Mouse (Mus musculus): ENCODE data around the gene Lrsam1. TPM values are rescaled to one million over a fixed set of nuclear protein-coding genes. Genes with fewer than 3 reads are reported as not detected.

Gene Lrsam1
- polyA plus RNA-seq, 1 experiment = 6.3 TPM

DNA sequence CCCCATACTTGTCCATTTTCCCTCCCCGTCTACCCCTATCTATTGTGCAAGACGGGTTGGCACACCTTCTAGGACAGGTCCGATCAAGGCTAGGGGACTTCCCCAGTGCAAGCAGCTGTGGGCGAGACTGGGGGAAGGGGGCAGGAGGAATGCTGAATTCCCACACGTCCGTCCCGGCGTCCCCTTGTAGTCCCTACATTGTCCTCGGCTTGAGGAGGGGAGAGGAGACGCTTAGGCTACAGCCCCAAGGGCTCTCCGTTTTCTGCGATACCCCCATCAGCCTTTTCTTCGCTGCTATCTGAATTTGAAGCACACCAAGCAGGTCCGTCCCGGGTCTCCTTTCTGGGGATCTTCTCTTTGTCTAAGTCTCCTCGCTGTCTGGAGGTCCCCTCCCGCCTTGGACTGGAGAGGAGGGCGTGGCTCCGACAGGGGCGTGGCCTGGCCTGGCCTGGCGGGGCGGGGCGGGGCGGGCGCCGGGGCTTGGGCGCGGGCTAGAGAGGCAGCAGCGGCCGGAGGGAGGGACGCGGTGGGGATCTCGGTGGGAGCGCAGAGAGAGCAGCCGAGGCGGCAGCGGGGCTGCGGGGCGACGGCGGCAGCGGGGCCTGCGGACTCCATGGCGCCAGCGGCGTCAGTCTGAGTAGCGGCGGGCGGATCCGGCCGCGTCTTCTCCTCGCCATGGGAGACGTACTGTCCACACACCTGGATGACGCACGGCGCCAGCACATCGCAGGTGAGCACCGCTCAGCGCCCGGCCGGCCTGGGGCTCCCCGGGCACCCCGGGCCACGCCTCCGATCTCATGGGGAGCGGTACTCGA is 85.5 kb downstream of the Lrsam1 start, which contains the start of gene Fam129b:
Gene Fam129b, plus strand, starts transcription at position 440 of the 815 bp plus-strand sequence.
- WGBS = under 1% methylated on average over 67 of the region's 68 CpGs
- DNase-seq (ENCODE audit: low read depth, low spot score) = no peak

Other genes starting within 250 kb of the Lrsam1 start
- gene Cdk9, start 248.5 kb downstream of the Lrsam1 start, polyA plus RNA-seq (2012; rRNA removed) = 93.8 and 96.5 TPM in 2 replicates
- gene Sh2d3c, start 240.6 kb downstream of the Lrsam1 start, polyA plus RNA-seq (2012; rRNA removed) = 8.4 and 14.2 TPM in 2 replicates
- gene 6330409D20Rik, start 220.6 kb downstream of the Lrsam1 start, polyA plus RNA-seq (2012; rRNA removed) = 0.14 TPM in 1 of 2 replicates, not detected in the other
- gene Tor2a, start 204.4 kb downstream of the Lrsam1 start, polyA plus RNA-seq (2012; rRNA removed) = 93.7 and 110 TPM in 2 replicates
- gene Ttc16, start 186.0 kb downstream of the Lrsam1 start, polyA plus RNA-seq (2012; rRNA removed) = 0.58 and 1.4 TPM in 2 replicates
- 17.4 and 30.9 TPM in 2 replicates for gene Ptrh1, start 185.8 kb downstream of the Lrsam1 start, polyA plus RNA-seq (2012; rRNA removed)
- gene Cfap157, start 177.2 kb downstream of the Lrsam1 start, polyA plus RNA-seq (2012; rRNA removed) = not detected in 2 replicates
- 9.4 and 9.7 TPM in 2 replicates for gene Stxbp1, start 114.4 kb downstream of the Lrsam1 start, polyA plus RNA-seq (2012; rRNA removed)
- gene Fam129b, start 85.5 kb downstream of the Lrsam1 start, polyA plus RNA-seq (2012; rRNA removed) = 28.7 and 29.1 TPM in 2 replicates
- gene Rpl12, start 55 bp downstream of the Lrsam1 start, polyA plus RNA-seq (2012; rRNA removed) = 380 and 390 TPM in 2 replicates
- gene Slc2a8, start 20.5 kb upstream of the Lrsam1 start, polyA plus RNA-seq (2012; rRNA removed) = 12.4 and 14.9 TPM in 2 replicates
- 0.63 and 1.4 TPM in 2 replicates for gene Garnl3, start 170.0 kb upstream of the Lrsam1 start, polyA plus RNA-seq (2012; rRNA removed)